In the genomic region with DNA sequence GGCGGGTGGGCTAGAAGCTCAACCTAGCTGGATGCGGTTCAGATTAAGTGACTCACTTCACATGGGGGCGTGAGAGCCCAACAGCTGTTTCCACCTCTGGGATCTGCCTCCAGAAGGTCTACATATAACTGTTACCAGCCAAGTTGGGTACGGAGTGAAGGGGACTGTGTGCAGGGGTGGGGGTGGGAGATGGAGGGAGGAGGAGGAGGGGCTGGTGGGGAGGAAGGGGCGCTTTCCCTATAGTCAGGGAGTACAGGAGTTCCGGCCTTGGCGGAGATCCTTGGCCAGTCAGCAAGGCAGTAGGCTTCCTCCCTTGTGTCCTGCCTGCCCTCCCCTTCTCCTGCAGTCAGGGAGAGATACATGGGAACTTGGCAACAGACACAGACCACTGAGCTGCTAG, we compare ENCODE assay signal across 11 mouse cellular contexts. TPM values are rescaled to one million over a fixed set of nuclear protein-coding genes. Genes with fewer than 3 reads are reported as not detected.
DNase-seq lines count a peak whose midpoint lies in the region; ATAC-seq and TF ChIP-seq lines count a peak whose summit lies in the region.
"Had no signal": no experiment of that assay in that cellular context is flagged by ENCODE, and none has a peak within 500 bp of the region (broad histone marks: within the 10 kb centered on the region; RNA-seq: fewer than 3 reads in every experiment).

No protein-coding gene starts in this region.

- TF ChIP-seq POLR2A in limb, embryonic 14.5 days (IDR thresholded peaks at IDR 0.05; ENCODE audit: borderline replicate concordance, extremely low read depth, insufficient read depth, insufficient read length) = no peak

- peak; percentile 78 for ATAC-seq in kidney, embryonic 16.5 days (ENCODE audit: low FRiP score, low TSS enrichment)
- peak; percentile 51 for ATAC-seq in heart, postnatal 0 days (ENCODE audit: insufficient read depth, low read depth)
- ATAC-seq in limb, embryonic 14.5 days (ENCODE audit: low FRiP score, low read depth) = peak; percentile 74
- ATAC-seq in stomach, embryonic 15.5 days (ENCODE audit: insufficient read depth, low FRiP score, low read depth) = 0 out of 2 replicates have a peak, but pooled peaks have one; percentile 44
- ATAC-seq in erythroid progenitor cell, adult 5-6 weeks (replicated peaks; ENCODE audit: low FRiP score, poor library complexity, severe bottlenecking) = no peak

- no peak for TF ChIP-seq EP300 in heart, postnatal 0 days (IDR thresholded peaks at IDR 0.05; ENCODE audit: low read depth)

- peaks cover 27% of the 10 kb centered on the region for H3K4me1 ChIP-seq in kidney, embryonic 16.5 days (ENCODE audit: insufficient read depth, low read length)
- H3K4me1 ChIP-seq in heart, postnatal 0 days (ENCODE audit: control insufficient read depth, insufficient read depth) = no peaks in the 10 kb centered on the region; the same call in 1 of the 2 replicates
- H3K4me1 ChIP-seq in limb, embryonic 14.5 days (ENCODE audit: control insufficient read depth, insufficient read depth, low read length) = peaks cover 26% of the 10 kb centered on the region
- H3K4me1 ChIP-seq in stomach, embryonic 15.5 days = peaks cover 5% of the 10 kb centered on the region; the same call in 1 of the 2 replicates

- no peaks in the 10 kb centered on the region for H3K27me3 ChIP-seq in kidney, embryonic 16.5 days (ENCODE audit: insufficient read depth, low read length)
- H3K27me3 ChIP-seq in heart, postnatal 0 days (ENCODE audit: control insufficient read depth, insufficient read depth, low read length) = no peaks in the 10 kb centered on the region
- no peaks in the 10 kb centered on the region for H3K27me3 ChIP-seq in limb, embryonic 14.5 days (ENCODE audit: control insufficient read depth, insufficient read depth, low read length)
- no peaks in the 10 kb centered on the region for H3K27me3 ChIP-seq in stomach, embryonic 15.5 days (replicated peaks)
- H3K27me3 ChIP-seq: liver, embryonic 15.5 days had no signal

- TF ChIP-seq CTCF in heart, postnatal 0 days (IDR thresholded peaks at IDR 0.05; ENCODE audit: low read depth) = no peak

- peak overlapping the region; percentile 85 for H3K27ac ChIP-seq in kidney, embryonic 16.5 days (ENCODE audit: low read length)
- H3K27ac ChIP-seq in heart, postnatal 0 days (ENCODE audit: low read depth) = peak overlapping the region; percentile 32; the same call in 1 of the 2 replicates
- peak overlapping the region; percentile 76 for H3K27ac ChIP-seq in limb, embryonic 14.5 days (replicated peaks; ENCODE audit: low read depth, low read length)
- peak overlapping the region; percentile 71 for H3K27ac ChIP-seq in stomach, embryonic 15.5 days
- H3K27ac ChIP-seq: liver, embryonic 15.5 days had no signal

- H3K4me3 ChIP-seq in kidney, embryonic 16.5 days (ENCODE audit: low read length) = no peak overlapping the region
- no peak overlapping the region for H3K4me3 ChIP-seq in heart, postnatal 0 days (ENCODE audit: low read depth, low read length)
- H3K4me3 ChIP-seq in limb, embryonic 14.5 days (replicated peaks; ENCODE audit: low read length) = no peak overlapping the region
- H3K4me3 ChIP-seq in stomach, embryonic 15.5 days (replicated peaks) = no peak overlapping the region
- H3K4me3 ChIP-seq: liver, embryonic 15.5 days had no signal

- H3K9me3 ChIP-seq in kidney, embryonic 16.5 days (ENCODE audit: low read length) = no peaks in the 10 kb centered on the region
- H3K9me3 ChIP-seq in heart, postnatal 0 days (replicated peaks; ENCODE audit: control insufficient read depth, low read length) = no peaks in the 10 kb centered on the region
- no peaks in the 10 kb centered on the region for H3K9me3 ChIP-seq in limb, embryonic 14.5 days (ENCODE audit: control insufficient read depth, low read length)
- H3K9me3 ChIP-seq in stomach, embryonic 15.5 days = no peaks in the 10 kb centered on the region
- H3K9me3 ChIP-seq: G1E; liver, embryonic 15.5 days had no signal

- H3K9ac ChIP-seq in kidney, embryonic 16.5 days (replicated peaks; ENCODE audit: low read length) = 0 out of 2 replicates have a peak overlapping the region, but pooled peaks have one; percentile 24
- no peak overlapping the region for H3K9ac ChIP-seq in heart, postnatal 0 days (replicated peaks; ENCODE audit: low read depth, low read length)
- no peak overlapping the region for H3K9ac ChIP-seq in limb, embryonic 14.5 days (ENCODE audit: low read depth, low read length, severe bottlenecking)
- no peak overlapping the region for H3K9ac ChIP-seq in stomach, embryonic 15.5 days
- H3K9ac ChIP-seq: liver, embryonic 15.5 days had no signal

- no peaks in the 10 kb centered on the region for H3K36me3 ChIP-seq in kidney, embryonic 16.5 days (ENCODE audit: insufficient read depth, low read length)
- H3K36me3 ChIP-seq in heart, postnatal 0 days (replicated peaks; ENCODE audit: control insufficient read depth, insufficient read depth, low read length) = no peaks in the 10 kb centered on the region
- H3K36me3 ChIP-seq in limb, embryonic 14.5 days (ENCODE audit: control insufficient read depth, insufficient read depth, low read length) = no peaks in the 10 kb centered on the region
- H3K36me3 ChIP-seq in stomach, embryonic 15.5 days = no peaks in the 10 kb centered on the region
- H3K36me3 ChIP-seq: G1E; liver, embryonic 15.5 days had no signal

- WGBS in kidney, embryonic 16.5 days = 10% methylated on average over 4 of the region's 7 CpGs
- 47% methylated on average over 7 of the region's 7 CpGs for WGBS in heart, postnatal 0 days
- WGBS in limb, embryonic 14.5 days = 27% methylated on average over 7 of the region's 7 CpGs
- WGBS in stomach, embryonic 15.5 days = 42% methylated on average over 7 of the region's 7 CpGs

- DNase-seq in kidney, adult 11 months = no peak
- DNase-seq in heart, postnatal 0 days (ENCODE audit: low spot score) = no peak
- DNase-seq in limb, embryonic 14.5 days (ENCODE audit: low spot score) = peak; percentile 57
- DNase-seq in retina, embryonic 14.5 days (ENCODE audit: low spot score) = no peak
- DNase-seq in adrenal gland, postnatal 25 days = no peak
- DNase-seq: thymus, postnatal 4 days had no signal

- peak overlapping the region; percentile 50 for H3K4me2 ChIP-seq in kidney, embryonic 16.5 days (replicated peaks; ENCODE audit: low read depth, low read length)
- H3K4me2 ChIP-seq in heart, postnatal 0 days (ENCODE audit: low read depth, low read length) = peak overlapping the region; percentile 34; the same call in 1 of the 2 replicates
- H3K4me2 ChIP-seq in limb, embryonic 14.5 days (replicated peaks; ENCODE audit: low read depth, low read length, severe bottlenecking) = peak overlapping the region; percentile 34
- 0 out of 2 replicates have a peak overlapping the region, but pooled peaks have one; percentile 37 for H3K4me2 ChIP-seq in stomach, embryonic 15.5 days

RNA-seq across cellular contexts. Expression of a gene that starts 35.6 kb away (rescaled TPM):
- 620 and 668 TPM in 2 replicates for polyA plus RNA-seq in kidney, embryonic 16.5 days (2015; fragmentation: Nextera tagmentation; extraction: Ambion mirVana)
- total RNA-seq in heart, postnatal 0 days (2014; rRNA removed; ENCODE audit: low replicate concordance) = 132 and 166 TPM in 2 replicates
- polyA plus RNA-seq in heart, postnatal 0 days (2015; fragmentation: Nextera tagmentation; extraction: Ambion mirVana) = 187 and 190 TPM in 2 replicates
- polyA plus RNA-seq in limb, embryonic 14.5 days (2012; rRNA removed) = 674 and 696 TPM in 2 replicates
- polyA plus RNA-seq in limb, embryonic 14.5 days (2014; fragmentation: Nextera tagmentation; extraction: Ambion mirVana) = 746 and 782 TPM in 2 replicates
- polyA plus RNA-seq in stomach, embryonic 15.5 days (2015; fragmentation: Nextera tagmentation; extraction: Ambion mirVana) = 522 and 525 TPM in 2 replicates
- total RNA-seq in erythroid progenitor cell, adult 5-6 weeks (2015; ENCODE audit: low replicate concordance) = 9.7 and 41.1 TPM in 2 replicates
- 13.6 and 36.1 TPM in 2 replicates for total RNA-seq in erythroid progenitor cell, adult 5-6 weeks (2017; ENCODE audit: low replicate concordance)
- total RNA-seq in adrenal gland, postnatal 25 days (2021) = 220 and 297 TPM in 2 replicates
- polyA plus RNA-seq: G1E had no signal

Comparison
In these comparisons a context has a peak if more than half of its experiments do, and no peak if none do; other contexts are left out.
1. H3K27ac ChIP-seq: peak in every context shown above with its lines; median percentile 85 in kidney, embryonic 16.5 days; 76 in limb, embryonic 14.5 days; 71 in stomach, embryonic 15.5 days; 32 in heart, postnatal 0 days.